Mouse (Mus musculus) adrenal gland (tissue): Measurements from ENCODE around the gene Adamts2.

Experiments used
- intact Hi-C: fragments of 180-260 bp; cut with DNase I; formaldehyde crosslinking; loops from one replicate; pipeline ENCODE4 v1.15.1; 2025

The Adamts2 gene

DNA sequence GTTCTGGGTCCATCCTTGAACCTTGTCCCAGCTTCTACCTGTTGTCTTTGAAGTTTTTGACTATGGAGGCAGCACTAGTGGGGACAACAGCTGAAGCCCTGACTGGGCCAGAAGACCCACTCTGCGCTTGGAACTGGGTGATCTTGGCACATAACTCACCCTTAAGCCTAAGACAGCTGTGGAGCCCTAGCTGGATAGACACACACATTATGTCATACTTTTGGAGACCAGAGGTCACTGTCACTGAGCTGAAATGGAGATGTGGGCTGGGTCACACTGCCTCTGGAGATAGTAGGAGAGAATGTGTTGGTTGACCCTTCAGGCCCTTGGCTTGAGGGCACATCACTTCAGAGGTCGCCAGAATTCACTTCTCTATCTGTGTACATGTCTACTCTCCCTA lies 69.5 kb downstream of the Adamts2 start:
- intact Hi-C loops = no loop called here

DNA sequence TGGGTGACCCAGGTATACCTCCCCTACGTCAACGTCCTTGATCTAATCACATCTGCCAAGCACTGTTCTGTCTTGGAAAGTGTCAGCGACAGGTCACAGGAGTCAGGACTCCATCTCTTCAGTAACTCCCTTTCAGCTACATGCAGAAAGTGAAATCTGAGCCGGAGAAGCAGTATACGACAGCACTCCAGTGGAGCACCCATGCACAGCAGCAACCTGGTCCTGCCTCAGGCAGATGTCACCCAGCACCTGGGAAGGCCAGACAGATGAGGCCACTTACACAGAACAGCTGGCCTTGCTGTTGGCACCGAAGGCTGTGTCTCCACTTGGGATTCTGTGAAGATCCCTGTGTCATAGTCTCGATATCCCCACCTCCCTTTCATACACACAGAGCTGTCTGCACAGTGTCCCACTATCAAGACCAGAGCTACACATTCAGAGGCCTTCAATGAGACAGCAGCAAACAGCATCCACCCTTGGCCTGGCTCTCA lies 70.0 kb downstream of the Adamts2 start:
- intact Hi-C loops = no loop called here

DNA sequence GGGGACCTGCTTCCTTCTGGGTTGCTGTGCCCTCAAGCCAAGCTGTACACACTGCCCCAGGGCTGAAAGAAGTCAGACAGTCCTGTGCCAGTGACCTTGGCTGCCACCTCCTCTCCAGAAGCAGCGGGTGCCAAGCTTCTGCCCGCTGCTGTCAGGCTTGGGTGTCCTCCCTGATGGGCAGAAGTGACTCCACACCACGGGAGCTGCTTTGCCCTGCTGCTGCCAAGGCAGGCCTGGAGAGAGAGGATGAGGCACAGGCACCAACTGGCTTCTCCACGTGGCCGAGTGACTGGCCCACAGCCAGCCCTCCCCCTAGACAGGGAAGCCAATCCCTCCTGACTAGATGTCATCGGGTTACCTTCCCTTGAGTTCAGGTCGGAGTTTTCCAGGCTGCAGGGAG lies 71.0 kb downstream of the Adamts2 start:
- intact Hi-C loops = no loop called here

DNA sequence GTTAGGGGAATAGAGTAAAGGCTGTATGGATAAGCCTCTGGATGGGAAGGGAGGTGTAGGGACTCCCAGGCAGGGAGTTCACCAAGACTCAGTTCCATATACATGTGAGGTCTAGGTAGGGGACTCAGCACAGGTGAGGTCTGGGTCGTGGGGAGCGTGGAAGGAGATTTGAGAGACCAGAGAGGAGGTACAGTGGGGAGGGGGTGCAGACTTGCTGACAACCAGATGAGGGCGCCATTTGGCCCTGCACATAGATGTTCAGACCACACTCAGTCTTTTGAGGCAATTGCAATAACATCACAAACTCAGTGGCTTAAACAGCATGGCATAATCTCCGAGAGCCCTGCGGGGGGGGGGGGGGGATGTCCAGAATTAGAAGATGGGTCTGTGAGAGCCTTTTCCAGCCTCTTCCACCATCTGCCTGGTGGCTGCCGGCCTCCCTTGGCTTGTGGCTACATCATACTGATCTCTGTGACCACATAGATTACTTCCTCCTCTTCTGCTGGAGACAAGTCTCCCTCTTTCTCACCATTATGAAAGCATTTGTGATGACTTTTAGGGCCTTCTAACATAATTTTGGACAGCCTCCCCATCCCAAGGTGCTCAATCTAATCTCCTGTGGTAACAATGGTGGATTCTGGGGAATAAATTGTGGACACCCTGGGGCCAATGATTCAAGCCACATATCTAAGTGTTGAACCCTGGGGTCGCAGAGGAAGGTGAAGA lies 71.8 kb downstream of the Adamts2 start:
- intact Hi-C loops = no loop called here

DNA sequence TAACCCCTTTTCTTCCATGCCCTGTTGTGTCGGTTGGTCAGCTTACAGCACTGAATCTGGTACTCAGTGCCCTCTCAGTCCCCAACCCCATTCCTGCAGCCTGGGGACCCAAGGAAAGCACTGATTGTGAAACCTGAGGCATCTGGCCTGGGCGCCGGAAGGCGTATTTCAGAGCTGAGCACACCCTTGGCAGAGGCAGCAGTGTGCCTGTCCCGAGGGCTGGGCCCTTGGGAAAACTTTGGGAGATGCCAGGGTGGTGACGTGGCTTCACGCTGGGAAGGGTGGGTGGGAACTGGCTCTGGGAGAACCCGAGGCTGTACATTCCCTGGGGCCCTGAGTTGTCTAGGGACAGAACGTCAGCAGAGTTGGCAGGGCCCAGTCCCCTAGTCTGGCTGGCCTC lies 72.5 kb downstream of the Adamts2 start:
- intact Hi-C loops = no loop called here

DNA sequence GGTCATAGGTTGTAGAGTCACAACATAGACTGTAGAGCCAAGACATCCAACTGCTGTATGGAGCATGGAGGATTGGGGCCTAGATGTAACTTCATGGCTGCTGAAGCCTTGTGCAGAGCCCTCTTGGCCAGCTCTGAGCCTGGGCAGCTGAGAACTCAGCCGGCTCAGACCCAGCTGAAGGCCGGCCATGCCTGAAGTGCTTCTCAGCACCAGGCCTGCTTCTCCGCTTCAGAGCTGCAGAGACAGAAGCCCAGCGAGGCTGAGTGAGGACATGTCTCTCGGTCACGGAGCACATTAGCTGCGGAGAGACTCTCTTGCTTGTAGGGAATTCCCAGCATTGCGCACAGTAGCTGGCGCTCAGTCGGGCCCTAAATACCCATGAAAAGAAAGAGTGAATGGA lies 76.8 kb downstream of the Adamts2 start:
- intact Hi-C loops = no loop called here

DNA sequence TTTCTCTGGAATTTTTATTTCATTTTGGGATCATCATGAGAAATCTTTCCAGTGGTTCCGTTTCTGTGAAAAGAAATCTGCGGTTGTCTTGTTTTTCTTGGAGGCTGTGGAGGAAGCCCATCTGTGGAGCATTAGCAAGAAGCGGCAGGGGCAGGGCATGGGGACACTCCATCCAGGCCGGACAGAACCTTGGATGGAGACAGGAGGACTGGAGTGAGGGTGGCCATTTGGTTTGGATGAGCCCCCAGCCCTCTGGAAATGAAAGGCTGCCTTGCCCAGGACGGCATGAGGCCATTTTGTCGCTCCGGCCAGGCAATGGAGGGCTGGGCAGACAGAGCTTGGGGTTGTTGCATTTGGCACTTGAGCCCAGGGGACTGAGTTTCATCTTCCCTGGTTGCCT lies 80.1 kb downstream of the Adamts2 start:
- intact Hi-C loops = no loop called here

DNA sequence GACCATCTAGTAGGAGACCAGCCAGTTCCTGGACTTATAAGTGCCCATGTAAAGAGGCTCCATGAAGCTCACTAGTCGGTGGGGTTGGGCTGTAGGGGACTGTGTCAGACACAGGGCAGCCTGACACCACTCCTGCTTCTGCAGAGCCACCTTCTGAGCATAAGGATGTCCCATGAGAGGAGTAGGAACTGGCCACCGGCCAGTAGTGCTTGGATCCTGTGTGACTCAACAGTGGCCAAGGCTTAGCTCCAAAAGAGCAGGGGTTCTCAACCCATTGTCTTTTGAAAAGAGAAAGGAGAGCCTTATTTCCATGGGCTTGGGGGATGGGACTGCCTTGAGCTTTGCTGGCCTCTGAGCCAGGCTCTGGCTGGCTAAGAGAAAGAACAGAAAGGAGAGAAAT lies 81.9 kb downstream of the Adamts2 start:
- intact Hi-C loops = no loop called here

DNA sequence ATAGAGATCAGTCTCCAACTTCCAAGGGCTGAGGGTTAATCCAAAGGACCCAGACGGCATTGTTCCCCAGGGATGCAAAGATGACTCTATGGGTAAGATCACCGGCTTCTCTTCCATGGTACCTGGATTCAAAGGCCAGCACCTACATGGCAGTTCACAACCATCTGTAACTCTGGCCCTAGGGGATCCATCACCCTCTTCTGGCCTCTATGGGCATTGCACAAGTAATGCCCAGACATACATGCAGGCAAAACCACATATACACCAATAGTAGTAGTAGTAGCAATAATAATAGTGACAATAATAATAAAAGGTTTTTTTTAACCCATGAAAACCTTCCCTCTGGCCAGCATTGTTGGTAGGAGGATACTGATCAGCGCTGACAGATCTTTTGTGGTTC lies 86.7 kb downstream of the Adamts2 start:
- intact Hi-C loops = loop anchor here (5.0 kb wide), 1 partner anchor 131 kb away; no protein-coding TSS in a partner anchor

DNA sequence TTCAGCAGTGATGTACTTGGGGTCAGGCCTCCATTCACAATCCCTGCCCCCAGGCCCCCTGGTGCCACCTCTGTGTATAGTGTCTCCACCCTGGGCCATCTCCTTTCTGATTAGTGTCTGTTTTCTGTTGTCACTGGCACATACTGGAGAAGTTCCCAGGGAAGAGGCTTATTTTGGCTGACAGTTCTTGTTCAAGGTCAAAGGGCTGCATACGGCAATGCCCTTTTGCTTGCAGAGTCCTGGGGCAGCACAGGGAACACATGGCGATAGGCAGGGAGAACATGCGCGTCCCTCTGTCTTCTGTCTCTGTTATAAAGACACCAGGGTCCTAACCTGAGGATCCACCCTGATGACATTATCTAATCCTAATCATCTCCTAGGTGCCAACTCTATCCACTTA lies 87.8 kb downstream of the Adamts2 start:
- intact Hi-C loops = loop anchor here (5.0 kb wide), 1 partner anchor 132 kb away; no protein-coding TSS in a partner anchor

DNA sequence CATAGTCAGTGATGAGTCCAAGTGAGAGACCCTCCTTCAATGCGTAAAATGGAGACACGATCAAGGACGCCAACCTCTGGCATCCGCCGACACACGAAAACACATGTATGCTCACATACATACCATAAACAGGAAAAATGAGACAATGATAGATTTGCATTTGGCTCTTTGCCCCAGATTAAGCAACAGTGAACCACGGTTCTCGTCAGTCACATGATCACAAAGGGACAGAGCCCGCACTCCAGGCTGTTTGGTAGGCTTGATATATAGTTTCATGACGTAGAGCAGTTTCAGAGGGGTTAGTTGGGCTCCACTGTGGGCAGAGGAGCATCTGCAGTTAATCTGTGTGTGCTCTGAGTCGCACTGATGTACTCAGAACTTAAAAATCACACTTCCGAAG lies 98.1 kb downstream of the Adamts2 start:
- intact Hi-C loops = no loop called here

DNA sequence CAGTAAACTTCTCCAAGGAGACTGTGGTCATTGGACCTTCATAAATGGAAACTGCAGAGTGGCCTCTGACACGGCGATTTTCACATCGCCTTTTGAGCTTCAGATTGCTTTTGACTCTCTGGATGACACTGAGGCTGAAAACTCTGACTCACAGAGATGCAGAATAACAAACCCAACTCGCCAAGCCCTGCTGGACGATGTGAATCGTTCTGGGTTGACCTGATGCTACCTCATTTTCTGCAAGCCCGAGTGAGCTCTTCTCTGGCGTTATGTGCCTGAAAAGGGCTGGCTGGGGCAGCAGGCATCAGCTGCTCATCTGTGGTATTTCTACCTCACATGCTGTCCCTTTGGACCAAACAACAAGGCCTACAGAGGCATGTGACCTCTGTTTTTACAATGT lies 98.6 kb downstream of the Adamts2 start:
- intact Hi-C loops = no loop called here

DNA sequence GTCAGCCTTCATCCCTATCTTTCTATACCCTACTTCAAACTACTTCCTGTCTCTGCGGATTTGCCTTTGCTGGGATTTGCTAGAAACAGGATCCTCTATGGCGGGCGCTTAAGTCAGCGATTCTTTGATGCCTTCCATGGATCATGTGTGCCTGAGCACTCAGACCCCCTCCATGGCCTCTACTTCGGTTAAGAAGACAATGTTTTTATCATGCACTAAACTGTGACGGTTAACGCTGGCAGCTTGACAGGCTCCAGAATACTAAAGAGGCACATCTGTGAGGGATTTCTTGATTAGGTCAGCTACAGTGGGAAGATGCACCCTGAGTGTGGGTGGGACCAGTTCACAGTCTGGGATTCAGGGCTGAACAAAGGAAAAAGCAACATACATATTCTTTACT lies 101.5 kb downstream of the Adamts2 start:
- intact Hi-C loops = no loop called here

DNA sequence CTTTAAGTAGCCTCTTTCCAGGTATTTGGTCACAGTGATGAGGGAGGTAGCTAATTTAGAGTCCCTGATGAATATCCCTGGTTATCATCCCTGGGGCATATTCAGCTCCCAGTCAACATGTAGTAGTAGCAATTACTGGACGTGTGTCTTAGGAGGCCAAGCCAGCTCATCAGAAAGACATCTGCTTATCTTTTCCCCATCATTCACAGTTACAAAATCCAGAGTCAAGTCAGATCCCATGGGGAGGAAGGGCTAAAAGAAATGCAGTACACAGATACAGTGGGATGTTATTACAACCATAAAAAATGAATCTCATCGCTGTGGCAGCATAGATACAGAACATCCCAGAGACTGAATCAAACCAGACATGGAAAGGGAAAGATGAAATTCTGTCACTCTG lies 102.6 kb downstream of the Adamts2 start:
- intact Hi-C loops = no loop called here

DNA sequence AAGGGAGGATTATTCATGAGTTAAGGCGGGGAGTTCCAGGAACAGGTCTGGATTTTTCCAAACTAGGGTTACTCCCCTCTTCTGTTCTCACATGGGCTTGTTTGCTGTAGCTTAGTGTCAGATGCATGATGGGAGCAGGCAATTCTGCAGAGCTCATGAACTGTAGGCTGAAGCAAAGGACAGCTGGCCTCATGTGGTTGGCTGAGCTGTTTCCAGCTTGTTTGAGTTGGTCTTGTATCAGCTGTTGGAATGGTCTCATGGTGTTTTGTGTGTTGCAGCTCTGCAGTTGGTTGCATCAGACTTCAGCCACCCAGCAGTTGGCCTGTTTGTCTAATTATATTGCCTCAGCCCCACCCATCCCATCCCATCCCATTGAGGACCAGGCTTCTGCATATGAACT lies 105.4 kb downstream of the Adamts2 start:
- intact Hi-C loops = no loop called here

DNA sequence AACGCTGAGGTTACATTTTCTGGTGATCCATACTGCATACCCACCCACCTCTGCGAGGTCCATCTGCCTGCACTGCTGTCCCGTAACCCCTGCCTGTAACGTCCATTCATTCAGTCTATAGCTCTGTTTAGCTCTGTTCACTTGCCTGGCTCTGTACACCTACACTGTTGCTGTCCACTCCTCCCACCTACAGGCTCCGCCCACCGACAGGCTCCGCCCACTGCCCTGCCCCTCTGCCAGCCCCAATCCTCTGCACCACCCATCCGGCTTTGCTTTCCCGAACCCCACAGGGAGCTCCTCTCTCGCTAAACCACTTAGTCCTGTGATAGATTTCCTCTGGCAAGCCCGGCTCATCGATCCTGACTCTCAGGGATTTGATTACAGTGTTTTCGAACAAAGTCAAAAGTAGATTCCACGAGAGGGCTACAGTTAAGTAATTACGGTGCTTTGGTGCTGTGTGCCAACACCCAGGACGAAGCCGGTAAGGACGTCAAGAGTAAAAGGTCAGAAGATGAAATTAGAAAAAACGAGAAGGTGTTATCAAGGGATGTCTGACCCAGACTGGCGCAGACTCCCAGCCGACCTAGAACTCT lies 111.8 kb downstream of the Adamts2 start:
- intact Hi-C loops = no loop called here

DNA sequence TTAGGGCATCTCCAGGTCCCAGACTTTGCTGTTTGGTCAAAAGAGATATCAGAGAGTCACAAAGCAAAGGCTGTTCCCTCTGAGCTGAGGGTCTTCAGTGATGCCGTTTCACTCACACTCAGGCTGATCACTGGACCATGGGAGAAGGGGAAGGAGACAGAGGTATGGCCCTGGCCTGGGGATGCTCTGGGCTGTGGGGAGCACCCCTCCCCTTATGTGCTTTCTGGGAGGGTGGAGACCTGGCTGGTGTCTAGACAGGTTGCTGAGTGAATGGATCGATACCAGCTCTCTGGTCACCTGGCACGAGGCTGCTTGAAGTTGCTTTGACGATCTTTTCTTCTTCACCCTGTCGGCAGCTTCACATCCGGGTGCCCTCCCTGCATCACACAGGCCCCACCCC lies 113.2 kb downstream of the Adamts2 start:
- intact Hi-C loops = no loop called here

DNA sequence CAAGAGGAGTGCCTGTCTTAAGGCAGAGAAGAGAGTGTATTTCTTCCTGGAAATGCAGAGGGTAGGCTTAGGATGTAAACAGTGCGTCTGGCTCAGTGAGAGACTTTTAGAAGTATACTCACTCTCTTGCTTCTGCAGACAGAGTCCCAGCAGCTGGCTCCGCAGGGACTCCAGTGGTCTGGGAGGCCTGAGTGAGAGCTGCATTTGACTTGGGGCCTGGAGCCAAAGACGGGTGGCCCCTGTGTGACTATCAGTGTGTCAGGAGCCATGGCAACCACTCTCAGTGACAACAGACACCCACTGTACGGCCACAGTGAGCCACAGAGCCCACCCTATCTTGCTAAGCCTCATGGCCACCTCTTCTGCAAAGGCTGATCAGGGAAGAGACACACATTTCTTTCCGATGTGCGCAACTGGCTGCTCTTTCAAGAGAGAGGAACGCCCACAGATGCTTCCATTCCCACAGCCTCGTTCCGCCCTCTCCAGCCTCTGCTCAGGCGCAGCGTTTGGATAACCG lies 115.6 kb downstream of the Adamts2 start:
- intact Hi-C loops = no loop called here

DNA sequence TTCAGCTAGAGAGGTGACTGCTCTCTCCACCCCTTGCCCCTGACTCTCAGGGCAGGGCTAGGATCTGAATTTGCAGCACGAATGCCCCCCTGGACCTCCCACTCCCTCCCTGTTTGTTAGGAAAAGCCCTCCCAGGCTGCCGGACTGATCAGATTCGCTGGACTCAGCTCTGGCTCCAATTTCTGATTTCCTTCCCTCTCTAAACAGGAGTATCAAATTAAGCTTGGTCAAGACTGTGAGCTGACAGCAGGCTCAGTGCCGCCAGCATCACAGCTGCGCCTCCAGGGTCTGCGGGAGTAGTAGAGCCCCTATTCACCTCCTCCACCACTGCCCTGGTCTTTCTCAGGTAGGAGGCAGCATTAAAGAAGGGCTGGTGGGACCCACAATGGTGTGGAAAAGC lies 117.0 kb downstream of the Adamts2 start:
- intact Hi-C loops = no loop called here

DNA sequence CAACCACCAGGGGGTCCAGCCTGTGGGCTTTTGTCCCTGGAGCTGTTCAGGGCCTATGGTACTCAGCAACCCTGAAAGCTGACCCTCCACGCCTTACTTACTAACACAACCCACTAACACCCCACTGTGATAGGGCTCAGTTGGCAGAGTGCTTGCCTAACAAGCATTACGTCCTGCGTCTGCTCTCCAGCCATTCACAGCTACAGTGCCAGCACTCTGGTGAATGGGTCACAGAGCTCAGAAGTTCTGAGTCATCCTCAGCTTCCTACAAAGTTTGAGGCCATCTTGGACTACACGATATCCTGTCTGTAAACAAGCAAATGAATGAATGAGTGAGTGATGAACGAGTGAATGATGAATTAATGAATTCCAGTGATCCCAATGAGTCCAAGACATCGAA lies 118.5 kb downstream of the Adamts2 start:
- intact Hi-C loops = no loop called here

DNA sequence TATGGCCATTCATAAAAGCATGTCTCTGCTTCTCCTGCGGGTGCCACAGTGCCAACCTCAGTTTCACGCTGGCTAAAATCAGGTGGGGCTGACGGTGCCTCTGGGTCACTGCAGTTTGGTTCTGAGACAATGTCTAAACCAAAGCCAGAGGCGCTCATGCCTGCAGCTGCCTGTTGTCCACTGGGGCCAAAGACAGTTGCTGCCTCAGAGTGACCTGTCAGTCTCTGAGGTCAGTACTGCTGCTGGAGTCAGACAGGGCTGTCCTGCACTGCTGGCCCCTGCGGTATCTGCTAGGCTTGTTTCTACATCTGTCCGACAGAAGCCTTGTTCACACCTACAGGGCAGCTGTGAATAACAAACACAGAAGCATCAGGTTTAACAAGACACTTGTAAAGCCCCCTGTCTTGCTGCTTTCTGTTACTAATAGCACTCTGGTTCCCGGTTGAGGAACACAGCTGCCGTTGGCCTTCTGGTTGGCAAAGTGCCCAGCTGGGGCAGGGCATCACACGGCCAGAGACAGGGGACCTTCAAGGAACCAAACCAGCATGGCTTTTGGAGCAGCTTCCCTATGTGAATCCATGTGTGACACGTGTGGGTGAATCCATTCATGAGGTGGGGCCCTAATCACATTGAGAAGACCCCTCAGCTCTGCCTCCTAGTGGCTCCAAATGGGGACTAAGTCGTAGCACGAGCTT lies 119.1 kb downstream of the Adamts2 start:
- intact Hi-C loops = no loop called here

DNA sequence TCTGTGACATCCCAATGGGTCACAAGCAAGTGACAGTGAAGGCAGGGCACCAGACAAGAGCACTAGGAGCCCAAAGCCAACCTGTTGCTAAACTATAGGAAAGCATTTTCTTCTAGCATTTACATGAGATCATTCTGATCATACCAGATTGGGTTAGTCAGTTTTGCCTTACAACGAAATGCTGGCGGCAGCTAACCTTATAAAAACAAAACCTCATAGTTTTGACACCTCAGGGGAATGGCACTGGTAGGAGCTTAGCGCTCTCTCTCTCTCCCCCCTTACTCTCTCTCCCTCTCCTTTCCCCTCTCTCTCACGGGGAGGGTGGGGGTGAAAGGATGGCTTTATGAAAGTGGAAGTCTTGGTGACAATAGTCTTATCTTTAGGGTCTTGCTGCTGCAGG lies 123.7 kb downstream of the Adamts2 start:
- intact Hi-C loops = no loop called here
